Mouse (Mus musculus): ENCODE measurements at regions not wholly inside any gene's neighbourhood (a gene's known extent, or its start where the extent isn't known, plus 50 kb on each side); places are given as distances from the start of the nearest gene placed in this dataset.

DNA sequence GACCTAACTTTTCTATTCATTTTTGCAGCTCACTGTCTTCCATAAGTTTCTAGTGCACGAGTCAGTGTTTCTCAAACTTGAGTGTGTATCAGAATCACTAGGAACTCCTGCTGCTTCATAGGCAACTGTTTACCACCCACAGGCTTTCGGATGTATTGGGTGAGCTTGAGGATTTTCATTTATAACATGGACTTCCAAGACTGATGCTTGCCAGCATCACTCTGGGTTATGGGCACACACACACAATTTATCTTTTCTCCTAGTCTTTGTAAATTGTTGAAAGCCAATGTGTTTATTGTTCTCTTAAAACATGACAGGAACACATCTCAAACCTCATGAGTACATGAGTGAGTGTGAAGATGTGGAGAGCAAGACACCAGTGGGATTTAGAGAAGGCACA lies 137.0 kb upstream of the Ghitm start:
- TF ChIP-seq POLR2A (IDR thresholded peaks at IDR 0.05; ENCODE audit: low read depth, low read length), result no peak
- no peak for TF ChIP-seq CTCF (conservative IDR thresholded peaks at IDR 0.05; ENCODE audit: insufficient read depth, insufficient read length, low read depth, low read length)

All from kidney, adult 2 months (tissue).